Mouse (Mus musculus) right cerebral cortex, postnatal 10 days (tissue): ENCODE data around the gene Gm21970.

Experiments
- DNase-seq, 2 experiments: peaks; one replicate each; pipeline ENCODE4 v3.0.0; 2021; ENCODE audit warnings: low spot score in 2 of 2

Gene Gm21970

GRCm38 (mm10) chr16:91391421-91391820 lies at the start of gene Gm21970:
Gm21970 (plus strand) TSS chr16:91391721.
- DNase-seq: no peak

DNA sequence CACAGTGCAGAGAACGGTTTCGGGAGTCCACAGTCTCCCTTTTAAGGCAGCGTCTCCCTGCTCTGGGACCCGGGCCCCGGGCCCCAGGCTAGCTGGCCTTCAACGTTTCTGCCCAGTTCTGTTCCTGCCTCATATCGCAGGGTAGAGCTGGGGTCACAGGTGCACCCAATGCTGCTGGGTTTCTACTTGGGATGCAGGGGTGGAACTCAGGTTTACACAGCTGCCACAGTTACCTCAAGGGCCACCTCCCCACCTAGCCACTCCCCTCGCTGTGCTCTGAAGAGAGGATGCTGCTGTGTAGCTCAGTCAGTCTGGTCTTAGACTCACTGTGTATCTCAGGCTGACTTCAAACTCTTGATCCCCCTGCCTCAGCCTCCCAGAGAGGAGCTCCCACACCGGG lies 45.0 kb upstream of the Gm21970 start:
- no peak for DNase-seq

DNA sequence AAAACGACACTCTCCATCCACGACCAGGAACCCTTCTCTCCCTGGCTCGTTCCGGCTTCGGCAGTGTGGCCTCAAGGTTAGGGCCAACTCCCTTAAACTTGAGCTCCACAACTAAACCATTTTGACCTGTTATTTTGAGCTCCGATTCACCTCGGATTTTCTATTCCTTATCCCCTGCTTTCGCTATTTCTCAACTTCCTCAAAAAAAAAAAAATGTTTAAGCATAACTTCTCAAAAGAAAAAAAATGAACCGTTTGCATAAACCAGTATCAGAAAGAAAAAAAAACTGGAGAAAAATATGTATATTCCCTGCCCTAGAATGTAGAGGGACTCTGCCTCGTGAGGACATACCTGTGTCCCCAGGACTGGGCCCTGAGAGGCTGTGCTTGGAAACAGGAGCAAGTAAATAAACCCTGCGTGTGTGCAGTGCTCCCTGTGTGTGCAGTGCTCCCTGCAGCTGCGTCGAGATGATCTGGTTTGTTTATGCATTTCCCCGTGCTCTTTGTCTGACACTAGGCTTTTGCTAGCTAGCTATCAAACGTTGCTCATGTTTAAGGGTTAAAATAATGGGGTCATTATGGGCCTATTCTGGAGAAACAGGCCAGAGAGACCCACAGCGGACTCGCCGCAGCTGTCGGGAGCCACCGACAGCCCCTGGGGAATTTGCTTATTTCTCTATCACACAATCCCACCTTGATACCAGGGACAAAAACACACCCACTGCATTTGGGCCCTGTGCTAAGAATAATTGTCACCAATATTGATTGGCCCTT lies 43.8 kb upstream of the Gm21970 start:
- no peak for DNase-seq

GRCm38 (mm10) chr16:91348264-91348565 lies 43.3 kb upstream of the Gm21970 start:
- DNase-seq: no peak

- DNase-seq: peak; percentile 43 to 55
These were observed 42.8 kb upstream of the Gm21970 start for GRCm38 (mm10) chr16:91348588-91349330.

DNA sequence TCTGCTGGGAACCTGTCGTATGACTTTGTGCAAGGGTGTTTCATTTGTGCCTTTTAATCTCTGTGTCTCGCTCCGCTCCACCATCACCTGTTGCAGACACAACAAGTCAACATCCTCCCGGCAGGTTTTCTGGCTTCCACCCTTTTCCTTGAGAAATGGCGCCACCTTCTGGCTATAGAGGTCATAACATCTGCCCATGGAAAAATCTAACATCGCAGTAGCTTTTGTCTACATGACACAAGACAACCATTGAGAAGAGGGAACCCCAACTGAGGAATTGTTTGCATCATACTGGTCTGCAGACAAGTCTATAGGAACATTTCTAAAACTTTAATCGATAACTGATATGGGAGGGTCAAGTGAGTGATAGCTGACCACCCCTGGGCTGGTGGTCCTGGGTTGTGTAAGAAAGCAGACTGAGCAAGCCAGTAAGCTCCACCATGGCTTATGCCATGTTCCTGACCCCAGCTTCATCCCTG lies 39.4 kb upstream of the Gm21970 start:
- DNase-seq: peak; percentile 82 to 88

- DNase-seq: no peak
These were observed 38.8 kb upstream of the Gm21970 start for GRCm38 (mm10) chr16:91352749-91353148.

- DNase-seq: no peak
These were observed 38.3 kb upstream of the Gm21970 start for GRCm38 (mm10) chr16:91353177-91353576.

DNA sequence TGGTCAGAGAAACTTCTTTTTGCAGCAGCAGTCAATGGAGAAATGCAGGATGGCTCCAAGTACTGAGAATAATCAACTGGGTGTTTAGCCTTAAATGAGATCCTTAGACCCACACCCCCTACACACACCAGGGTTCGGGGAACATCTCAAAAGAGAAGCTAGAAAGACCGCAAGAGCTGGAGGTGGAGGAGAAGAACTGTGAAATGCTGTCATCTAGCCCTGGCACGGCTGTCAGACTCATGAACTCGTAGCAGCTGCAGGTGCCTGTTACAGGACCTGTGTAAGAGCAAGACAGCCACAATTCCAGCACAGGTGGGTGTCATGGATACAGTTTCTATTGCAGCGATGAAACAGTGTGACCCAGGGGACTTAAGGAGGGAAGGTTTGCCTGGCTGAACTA lies 37.9 kb upstream of the Gm21970 start:
- no peak for DNase-seq

- DNase-seq: no peak
These were observed 36.9 kb upstream of the Gm21970 start for GRCm38 (mm10) chr16:91354599-91354998.

DNA sequence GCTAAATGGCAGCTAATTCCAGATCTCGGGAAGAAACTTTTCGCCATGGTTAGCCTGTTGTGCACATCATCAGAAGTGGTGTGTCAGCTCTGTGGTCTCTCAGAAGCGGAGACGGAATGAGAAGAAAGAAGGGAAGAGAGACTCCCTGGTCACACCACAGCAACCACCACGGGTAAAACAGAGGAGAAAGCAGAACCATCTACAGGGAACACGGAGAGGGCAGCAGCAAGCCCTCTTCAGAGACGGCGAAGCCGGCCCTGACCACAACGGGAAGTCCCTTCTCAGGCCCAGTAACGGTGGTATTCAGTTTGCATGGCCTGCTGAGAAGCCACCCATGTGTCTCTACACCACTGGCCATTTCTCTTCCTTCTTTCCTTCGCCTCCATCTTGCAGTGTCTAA lies 36.4 kb upstream of the Gm21970 start:
- DNase-seq: peak; percentile 50 to 55

- no peak for DNase-seq
These were observed 34.6 kb upstream of the Gm21970 start for GRCm38 (mm10) chr16:91356760-91357525.

DNA sequence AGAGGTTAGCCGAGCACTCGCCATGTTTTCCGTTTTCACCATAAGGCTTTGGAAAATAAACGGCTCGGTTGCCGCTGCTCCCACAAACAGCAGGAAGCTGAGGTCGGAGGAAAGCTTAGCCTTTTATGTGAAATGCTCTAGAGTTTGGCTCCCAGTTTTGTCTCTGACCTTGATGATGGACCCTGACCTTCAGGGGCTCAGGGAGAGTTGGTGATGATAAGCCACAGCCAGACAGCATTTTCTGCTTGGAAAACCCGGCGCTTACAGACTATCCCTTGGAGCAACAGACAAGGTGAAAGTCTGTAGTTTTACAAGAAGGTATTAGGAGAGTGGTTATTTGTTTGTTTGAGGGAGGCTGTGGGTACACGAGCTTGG lies 34.0 kb upstream of the Gm21970 start:
- no peak for DNase-seq

DNA sequence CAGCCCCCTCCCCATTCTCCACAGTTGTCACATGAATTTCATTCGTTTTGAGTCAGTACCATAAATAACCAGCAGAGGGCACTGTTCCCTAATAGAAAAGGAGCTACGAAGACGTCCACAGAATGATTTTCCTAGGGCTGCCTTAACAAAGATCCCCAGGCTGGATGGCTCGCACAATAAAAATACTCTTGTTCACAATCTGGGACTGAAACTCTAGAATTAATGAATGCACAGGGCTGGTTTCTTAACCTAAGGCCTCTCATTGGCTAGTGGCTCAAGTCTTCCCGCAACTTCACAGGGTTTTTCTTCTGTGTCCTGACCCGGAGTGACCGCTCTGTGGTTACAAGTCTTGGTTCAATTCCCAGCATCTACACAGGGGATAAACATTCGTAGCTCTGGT lies 33.0 kb upstream of the Gm21970 start:
- DNase-seq: peak; percentile 52 to 59

DNA sequence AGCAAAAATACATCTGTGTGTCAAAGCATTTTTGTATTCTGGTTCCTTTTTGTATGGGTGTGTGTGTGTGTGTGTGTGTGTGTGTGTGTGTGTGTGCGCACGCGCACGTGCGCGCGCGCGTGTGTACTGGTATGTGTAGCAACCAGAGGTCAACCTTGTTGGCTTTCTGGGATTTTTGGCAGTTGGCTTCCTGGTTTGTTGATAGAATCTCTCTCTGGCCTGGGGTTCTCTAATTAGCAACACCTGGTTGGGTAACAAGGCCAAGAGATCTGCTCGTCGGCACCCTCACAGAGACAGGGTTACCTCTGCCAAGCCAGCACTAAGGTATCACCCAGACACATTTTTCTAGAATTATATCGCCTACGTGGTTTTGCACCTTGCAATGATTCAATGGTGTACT lies 32.0 kb upstream of the Gm21970 start:
- DNase-seq: no peak

GRCm38 (mm10) chr16:91360162-91360561 lies 31.4 kb upstream of the Gm21970 start:
- no peak for DNase-seq

DNA sequence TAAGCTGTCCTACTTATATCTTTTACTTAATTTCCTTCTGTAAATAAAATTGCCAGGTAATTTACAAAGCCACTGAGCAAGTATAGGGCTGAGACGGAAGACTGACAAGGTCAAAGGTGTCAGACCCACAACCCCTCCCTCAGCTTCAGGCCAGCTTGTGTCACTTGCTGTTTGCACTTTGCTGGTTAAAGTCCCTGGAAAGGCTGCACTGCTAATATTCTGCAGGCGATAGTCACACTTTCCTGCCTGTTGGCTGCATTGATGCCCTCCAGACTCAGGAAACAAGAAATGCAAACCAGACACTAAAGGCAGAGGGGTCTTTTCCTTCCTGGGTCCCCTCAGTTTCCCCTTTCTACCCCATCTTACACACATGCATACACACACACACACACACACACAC lies 29.5 kb upstream of the Gm21970 start:
- DNase-seq: no peak

- DNase-seq: no peak
These were observed 28.8 kb upstream of the Gm21970 start for GRCm38 (mm10) chr16:91362616-91363272.

DNA sequence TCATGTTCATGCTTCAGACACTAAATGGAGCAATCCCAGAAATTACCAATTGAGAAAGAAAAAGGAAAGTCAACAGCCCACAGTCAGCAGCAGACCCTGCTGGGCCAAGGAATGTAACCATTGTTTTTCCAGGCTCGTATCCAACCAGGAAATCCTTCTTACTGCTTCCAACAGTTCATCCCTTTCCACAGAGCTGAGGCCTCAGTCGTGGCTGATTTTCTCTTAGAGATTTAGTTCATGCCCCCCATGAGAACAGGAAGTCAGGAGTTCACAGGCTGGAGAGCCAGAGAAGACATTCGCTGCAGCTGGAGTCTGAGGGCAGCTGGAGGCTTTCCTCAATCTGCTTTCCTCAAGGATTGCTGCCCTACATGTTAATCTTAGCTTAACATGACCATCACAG lies 28.0 kb upstream of the Gm21970 start:
- DNase-seq: no peak

DNA sequence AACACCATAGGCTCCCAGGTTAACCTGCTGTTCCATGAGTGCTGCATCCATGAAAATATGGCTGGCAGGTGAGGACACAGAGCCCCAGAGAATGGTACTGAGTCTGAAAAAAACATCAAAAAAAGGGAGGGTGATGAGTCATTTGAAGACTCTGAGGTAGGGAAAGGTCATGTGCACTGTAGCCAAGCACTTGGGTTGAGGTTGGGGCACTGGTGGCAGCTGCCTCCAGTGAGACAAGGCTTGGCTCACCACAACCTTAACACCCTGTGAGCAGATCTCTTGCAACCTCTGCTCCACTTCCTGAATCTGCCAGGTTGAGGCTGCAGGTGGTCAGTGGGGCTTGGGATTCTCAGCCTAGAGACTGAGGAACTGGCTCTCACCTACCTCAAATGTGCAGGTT lies 25.0 kb upstream of the Gm21970 start:
- no peak for DNase-seq

GRCm38 (mm10) chr16:91367066-91367465 lies 24.5 kb upstream of the Gm21970 start:
- DNase-seq: no peak
